Comparison of ENCODE assay signal across 8 mouse cellular contexts in the genomic region with DNA sequence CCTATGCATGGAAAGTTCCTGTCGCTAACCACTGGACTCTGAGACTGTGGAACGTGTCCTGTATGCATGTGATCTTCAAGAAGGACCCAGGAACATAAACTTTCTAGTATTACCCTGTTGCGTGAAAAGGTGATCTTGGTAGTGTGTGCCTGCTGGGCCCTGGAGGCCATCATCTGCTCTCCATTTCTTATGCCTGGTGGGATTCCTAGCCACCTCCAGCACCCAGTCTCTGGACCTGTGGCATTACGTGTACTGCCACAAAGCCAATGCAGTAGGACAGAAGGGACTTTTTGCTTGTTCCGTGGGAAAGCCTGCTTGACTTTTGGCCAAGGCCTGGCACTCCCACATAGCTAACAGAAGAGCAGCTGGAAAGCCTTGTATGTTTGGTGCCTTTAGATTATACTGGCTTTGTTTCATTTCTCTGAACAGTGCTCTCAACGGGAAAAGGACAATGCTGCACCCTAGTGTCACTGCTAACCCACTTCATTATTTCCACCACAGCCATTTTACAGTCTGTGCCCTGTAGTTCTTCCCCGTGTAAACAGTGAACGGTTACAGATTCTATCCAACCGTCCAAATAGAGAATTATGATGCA. TPM values are rescaled to one million over a fixed set of nuclear protein-coding genes. Genes with fewer than 3 reads are reported as not detected.
DNase-seq lines count a peak whose midpoint lies in the region; ATAC-seq and TF ChIP-seq lines count a peak whose summit lies in the region.

No protein-coding gene starts in this region.

- no peaks in the 10 kb centered on the region for H3K9me3 ChIP-seq in forebrain, embryonic 11.5 days (ENCODE audit: control insufficient read depth, low read length)
- no peaks in the 10 kb centered on the region for H3K9me3 ChIP-seq in forebrain, embryonic 10.5 days
- no peaks in the 10 kb centered on the region for H3K9me3 ChIP-seq in limb, embryonic 14.5 days (ENCODE audit: control insufficient read depth, low read length)
- no peaks in the 10 kb centered on the region for H3K9me3 ChIP-seq in neural tube, embryonic 15.5 days (replicated peaks)

- no peak overlapping the region for H3K27ac ChIP-seq in forebrain, embryonic 11.5 days (ENCODE audit: low read depth, low read length)
- no peak overlapping the region for H3K27ac ChIP-seq in forebrain, embryonic 10.5 days
- no peak overlapping the region for H3K27ac ChIP-seq in limb, embryonic 14.5 days (replicated peaks; ENCODE audit: low read depth, low read length)
- 0 out of 2 replicates have a peak overlapping the region, but pooled peaks have one; percentile 15 for H3K27ac ChIP-seq in neural tube, embryonic 15.5 days (replicated peaks)

- 75% methylated on average over 9 of the region's 9 CpGs for WGBS in forebrain, embryonic 11.5 days
- WGBS in forebrain, embryonic 10.5 days, result 75% methylated on average over 9 of the region's 9 CpGs
- WGBS in limb, embryonic 14.5 days, result 62% methylated on average over 9 of the region's 9 CpGs
- 59% methylated on average over 9 of the region's 9 CpGs for WGBS in neural tube, embryonic 15.5 days

- H3K36me3 ChIP-seq in forebrain, embryonic 11.5 days (ENCODE audit: control insufficient read depth, insufficient read depth, low read length), result no peaks in the 10 kb centered on the region; the same call in 1 of the 2 replicates
- peaks cover 9% of the 10 kb centered on the region for H3K36me3 ChIP-seq in forebrain, embryonic 10.5 days (replicated peaks)
- 0 out of 2 replicates have a peak, but pooled peaks cover 5% of the 10 kb centered on the region for H3K36me3 ChIP-seq in limb, embryonic 14.5 days (ENCODE audit: control insufficient read depth, insufficient read depth, low read length)
- no peaks in the 10 kb centered on the region for H3K36me3 ChIP-seq in neural tube, embryonic 15.5 days

- ATAC-seq in forebrain, embryonic 11.5 days (replicated peaks; ENCODE audit: low FRiP score), result 0 out of 2 replicates have a peak, but pooled peaks have one; percentile 42
- ATAC-seq in limb, embryonic 14.5 days (ENCODE audit: low FRiP score, low read depth), result no peak; the same call in 1 of the 2 replicates
- ATAC-seq in neural tube, embryonic 15.5 days (ENCODE audit: low FRiP score), result peak; percentile 71

- TF ChIP-seq POLR2A in limb, embryonic 14.5 days (IDR thresholded peaks at IDR 0.05; ENCODE audit: borderline replicate concordance, extremely low read depth, insufficient read depth, insufficient read length), result no peak

- H3K27me3 ChIP-seq in forebrain, embryonic 11.5 days (ENCODE audit: control insufficient read depth, insufficient read depth, low read length), result no peaks in the 10 kb centered on the region
- no peaks in the 10 kb centered on the region for H3K27me3 ChIP-seq in forebrain, embryonic 10.5 days (ENCODE audit: poor library complexity, severe bottlenecking)
- H3K27me3 ChIP-seq in limb, embryonic 14.5 days (ENCODE audit: control insufficient read depth, insufficient read depth, low read length), result no peaks in the 10 kb centered on the region
- no peaks in the 10 kb centered on the region for H3K27me3 ChIP-seq in neural tube, embryonic 15.5 days (replicated peaks)

- DNase-seq in forebrain, embryonic 11.5 days (ENCODE audit: low spot score), result no peak
- no peak for DNase-seq in forebrain, embryonic 10.5 days (ENCODE audit: extremely low spot score, low spot score)
- peak; percentile 71 for DNase-seq in NIH3T3 (ENCODE audit: low read depth)
- DNase-seq in frontal cortex, adult 2 months (ENCODE audit: extremely low spot score in 1 of 2, low spot score in 1 of 2), result peak; percentile 10 to 76
- peak; percentile 39 for DNase-seq in kidney, adult 18-20 months
- peak; percentile 71 for DNase-seq in limb, embryonic 14.5 days (ENCODE audit: low spot score)
- DNase-seq in c-Kit-positive CD71-positive TER-119-positive erythroid progenitor cells, embryonic 14.5 days (ENCODE audit: low spot score), result no peak

- no peak overlapping the region for H3K9ac ChIP-seq in forebrain, embryonic 11.5 days (ENCODE audit: low read length)
- no peak overlapping the region for H3K9ac ChIP-seq in limb, embryonic 14.5 days (ENCODE audit: low read depth, low read length, severe bottlenecking)
- no peak overlapping the region for H3K9ac ChIP-seq in neural tube, embryonic 15.5 days (replicated peaks)

- H3K4me3 ChIP-seq in forebrain, embryonic 11.5 days (ENCODE audit: low read depth, low read length), result no peak overlapping the region
- H3K4me3 ChIP-seq in forebrain, embryonic 10.5 days, result no peak overlapping the region
- no peak overlapping the region for H3K4me3 ChIP-seq in limb, embryonic 14.5 days (replicated peaks; ENCODE audit: low read length)
- H3K4me3 ChIP-seq in neural tube, embryonic 15.5 days (replicated peaks), result no peak overlapping the region

- H3K4me2 ChIP-seq in forebrain, embryonic 11.5 days (ENCODE audit: low read depth, low read length, severe bottlenecking), result no peak overlapping the region
- no peak overlapping the region for H3K4me2 ChIP-seq in limb, embryonic 14.5 days (replicated peaks; ENCODE audit: low read depth, low read length, severe bottlenecking)
- no peak overlapping the region for H3K4me2 ChIP-seq in neural tube, embryonic 15.5 days

- H3K4me1 ChIP-seq in forebrain, embryonic 11.5 days (replicated peaks; ENCODE audit: control insufficient read depth, insufficient read depth, low read length), result no peaks in the 10 kb centered on the region
- H3K4me1 ChIP-seq in forebrain, embryonic 10.5 days, result no peaks in the 10 kb centered on the region
- H3K4me1 ChIP-seq in limb, embryonic 14.5 days (ENCODE audit: control insufficient read depth, insufficient read depth, low read length), result no peaks in the 10 kb centered on the region
- peaks cover 3% of the 10 kb centered on the region; the same call in 1 of the 2 replicates for H3K4me1 ChIP-seq in neural tube, embryonic 15.5 days

RNA-seq across cellular contexts. Expression of a gene that starts 27.1 kb away (rescaled TPM):
- 37.9 and 43.7 TPM in 2 replicates for polyA plus RNA-seq in forebrain, embryonic 11.5 days (2014; fragmentation: Nextera tagmentation; extraction: Ambion mirVana)
- 35.7 and 39.3 TPM in 2 replicates for polyA plus RNA-seq in forebrain, embryonic 10.5 days (2016; fragmentation: Nextera tagmentation; extraction: Ambion mirVana)
- polyA plus RNA-seq in frontal cortex, adult 2 months (2012; rRNA removed), result 28.5 and 29.1 TPM in 2 replicates
- 25.3 and 32.1 TPM in 2 replicates for polyA plus RNA-seq in limb, embryonic 14.5 days (2012; rRNA removed)
- 29.2 and 32.2 TPM in 2 replicates for polyA plus RNA-seq in limb, embryonic 14.5 days (2014; fragmentation: Nextera tagmentation; extraction: Ambion mirVana)
- 21.9 and 23.6 TPM in 2 replicates for polyA plus RNA-seq in neural tube, embryonic 15.5 days (2015; fragmentation: Nextera tagmentation; extraction: Ambion mirVana)

RNA-seq across cellular contexts. Expression of a gene that starts 54.8 kb away (rescaled TPM):
- polyA plus RNA-seq in forebrain, embryonic 11.5 days (2014; fragmentation: Nextera tagmentation; extraction: Ambion mirVana), result 3.9 and 4.9 TPM in 2 replicates
- 3.3 and 3.7 TPM in 2 replicates for polyA plus RNA-seq in forebrain, embryonic 10.5 days (2016; fragmentation: Nextera tagmentation; extraction: Ambion mirVana)
- polyA plus RNA-seq in frontal cortex, adult 2 months (2012; rRNA removed), result 6.0 and 7.8 TPM in 2 replicates
- polyA plus RNA-seq in limb, embryonic 14.5 days (2012; rRNA removed), result 5.3 and 5.8 TPM in 2 replicates
- polyA plus RNA-seq in limb, embryonic 14.5 days (2014; fragmentation: Nextera tagmentation; extraction: Ambion mirVana), result 2.9 and 3.1 TPM in 2 replicates
- 2.4 and 2.7 TPM in 2 replicates for polyA plus RNA-seq in neural tube, embryonic 15.5 days (2015; fragmentation: Nextera tagmentation; extraction: Ambion mirVana)

Comparison
In these comparisons a context has a peak if more than half of its experiments do, and no peak if none do; other contexts are left out.
1. DNase-seq: peak in NIH3T3 (single experiment), frontal cortex, adult 2 months (2 of 2), kidney, adult 18-20 months (single experiment) and limb, embryonic 14.5 days (single experiment); none in forebrain, embryonic 11.5 days (single experiment), forebrain, embryonic 10.5 days (single experiment) and c-Kit-positive CD71-positive TER-119-positive erythroid progenitor cells, embryonic 14.5 days (single experiment).